Mouse (Mus musculus): ENCODE results near the gene Ubap1. TPM values are rescaled to one million over a fixed set of nuclear protein-coding genes. Genes with fewer than 3 reads are reported as not detected.

Ubap1 gene
- polyA plus RNA-seq, 1 experiment from 2014 or later, result 54.0 TPM

GRCm38 (mm10) chr4:41326876-41327275 is 21.9 kb upstream of the Ubap1 start:
- no peak overlapping the region for H3K27ac ChIP-seq (replicated peaks)
- H3K4me2 ChIP-seq (replicated peaks), result no peak overlapping the region
- no peaks in the 10 kb centered on the region for H3K9me3 ChIP-seq (replicated peaks)
- H3K27me3 ChIP-seq, result no peaks in the 10 kb centered on the region
- 85% methylated on average over 6 of the region's 6 CpGs for WGBS
- no peak for ATAC-seq (ENCODE audit: insufficient number of reproducible peaks, low FRiP score, low TSS enrichment, low read depth)
- H3K4me1 ChIP-seq, result no peaks in the 10 kb centered on the region
- no peak overlapping the region for H3K9ac ChIP-seq
- no peak overlapping the region for H3K4me3 ChIP-seq (replicated peaks)
- no peaks in the 10 kb centered on the region for H3K36me3 ChIP-seq

GRCm38 (mm10) chr4:41329481-41329880 is 19.3 kb upstream of the Ubap1 start:
- no peak overlapping the region for H3K27ac ChIP-seq (replicated peaks)
- no peak overlapping the region for H3K4me2 ChIP-seq (replicated peaks)
- WGBS, result 53% methylated on average over 4 of the region's 4 CpGs
- H3K27me3 ChIP-seq, result no peaks in the 10 kb centered on the region
- H3K9me3 ChIP-seq (replicated peaks), result no peaks in the 10 kb centered on the region
- no peak overlapping the region for H3K4me3 ChIP-seq (replicated peaks)
- no peak for ATAC-seq (ENCODE audit: insufficient number of reproducible peaks, low FRiP score, low TSS enrichment, low read depth)
- no peaks in the 10 kb centered on the region for H3K36me3 ChIP-seq
- H3K4me1 ChIP-seq, result no peaks in the 10 kb centered on the region
- no peak overlapping the region for H3K9ac ChIP-seq

GRCm38 (mm10) chr4:41331085-41331484 is 17.7 kb upstream of the Ubap1 start:
- no peaks in the 10 kb centered on the region for H3K9me3 ChIP-seq (replicated peaks)
- ATAC-seq (ENCODE audit: insufficient number of reproducible peaks, low FRiP score, low TSS enrichment, low read depth), result no peak
- no peaks in the 10 kb centered on the region for H3K27me3 ChIP-seq
- no peak overlapping the region for H3K4me2 ChIP-seq (replicated peaks)
- H3K36me3 ChIP-seq, result no peaks in the 10 kb centered on the region
- no peak overlapping the region for H3K4me3 ChIP-seq (replicated peaks)
- H3K9ac ChIP-seq, result no peak overlapping the region
- H3K4me1 ChIP-seq, result no peaks in the 10 kb centered on the region
- 73% methylated on average over 3 of the region's 3 CpGs for WGBS
- H3K27ac ChIP-seq (replicated peaks), result no peak overlapping the region

- H3K4me3 ChIP-seq (replicated peaks), result no peak overlapping the region
- no peaks in the 10 kb centered on the region for H3K27me3 ChIP-seq
- no peaks in the 10 kb centered on the region for H3K4me1 ChIP-seq
- no peak overlapping the region for H3K27ac ChIP-seq (replicated peaks)
- H3K9ac ChIP-seq, result no peak overlapping the region
- ATAC-seq (ENCODE audit: insufficient number of reproducible peaks, low FRiP score, low TSS enrichment, low read depth), result no peak
- 85% methylated on average over 9 of the region's 9 CpGs for WGBS
- no peaks in the 10 kb centered on the region for H3K9me3 ChIP-seq (replicated peaks)
- no peak overlapping the region for H3K4me2 ChIP-seq (replicated peaks)
- no peaks in the 10 kb centered on the region for H3K36me3 ChIP-seq
These were observed 16.9 kb upstream of the Ubap1 start for GRCm38 (mm10) chr4:41331698-41332421.

GRCm38 (mm10) chr4:41336546-41336945 is 12.2 kb upstream of the Ubap1 start:
- no peak overlapping the region for H3K27ac ChIP-seq (replicated peaks)
- ATAC-seq (ENCODE audit: insufficient number of reproducible peaks, low FRiP score, low TSS enrichment, low read depth), result no peak
- H3K4me3 ChIP-seq (replicated peaks), result no peak overlapping the region
- H3K9ac ChIP-seq, result no peak overlapping the region
- no peaks in the 10 kb centered on the region for H3K4me1 ChIP-seq
- H3K36me3 ChIP-seq, result no peaks in the 10 kb centered on the region
- no peaks in the 10 kb centered on the region for H3K27me3 ChIP-seq
- H3K9me3 ChIP-seq (replicated peaks), result no peaks in the 10 kb centered on the region
- H3K4me2 ChIP-seq (replicated peaks), result no peak overlapping the region

GRCm38 (mm10) chr4:41340912-41341550 is 7.8 kb upstream of the Ubap1 start:
- Histone ChIP-seq H3K36me3 (no peaks in the 10 kb centered on the region), H3K9me3 (replicated peaks) (no peaks in the 10 kb centered on the region), H3K27ac (replicated peaks) (no peak overlapping the region), H3K4me2 (replicated peaks) (no peak overlapping the region), H3K27me3 (no peaks in the 10 kb centered on the region), H3K4me3 (replicated peaks) (no peak overlapping the region), H3K9ac (no peak overlapping the region), H3K4me1 (no peaks in the 10 kb centered on the region)
- no peak for ATAC-seq (ENCODE audit: insufficient number of reproducible peaks, low FRiP score, low TSS enrichment, low read depth)
- WGBS, result 80% methylated on average over 11 of the region's 11 CpGs

- ATAC-seq (ENCODE audit: insufficient number of reproducible peaks, low FRiP score, low TSS enrichment, low read depth), result no peak
- Histone ChIP-seq H3K4me1 (peaks cover 7% of the 10 kb centered on the region; the same call in 1 of the 2 replicates), H3K9me3 (replicated peaks) (no peaks in the 10 kb centered on the region), H3K4me3 (replicated peaks) (no peak overlapping the region), H3K36me3 (no peaks in the 10 kb centered on the region), H3K9ac (no peak overlapping the region), H3K27me3 (no peaks in the 10 kb centered on the region), H3K27ac (replicated peaks) (no peak overlapping the region), H3K4me2 (replicated peaks) (no peak overlapping the region)
- WGBS, result 59% methylated on average over 2 of the region's 2 CpGs
These were observed 2.8 kb upstream of the Ubap1 start for GRCm38 (mm10) chr4:41346011-41346410.

- Histone ChIP-seq H3K27me3 (no peaks in the 10 kb centered on the region), H3K4me2 (replicated peaks) (peak overlapping the region; percentile 44; the same call in 1 of the 2 replicates), H3K9ac (no peak overlapping the region), H3K36me3 (peaks cover 6% of the 10 kb centered on the region; the same call in 1 of the 2 replicates), H3K4me3 (replicated peaks) (peak overlapping the region; percentile 61; the same call in 1 of the 2 replicates), H3K9me3 (replicated peaks) (no peaks in the 10 kb centered on the region), H3K4me1 (peaks cover 7% of the 10 kb centered on the region; the same call in 1 of the 2 replicates), H3K27ac (replicated peaks) (0 out of 2 replicates have a peak overlapping the region, but pooled peaks have one; percentile 25)
- ATAC-seq (ENCODE audit: insufficient number of reproducible peaks, low FRiP score, low TSS enrichment, low read depth), result no peak
- 23% methylated on average over 3 of the region's 5 CpGs for WGBS
These were observed 957 bp upstream of the Ubap1 start for GRCm38 (mm10) chr4:41347839-41348238.

GRCm38 (mm10) chr4:41349199-41349591 is 399 bp downstream of the Ubap1 start:
- no peaks in the 10 kb centered on the region for H3K9me3 ChIP-seq (replicated peaks)
- under 1% methylated on average over 27 of the region's 28 CpGs for WGBS

GRCm38 (mm10) chr4:41352758-41353157 is 4.0 kb downstream of the Ubap1 start:
- H3K9ac ChIP-seq, result no peak overlapping the region

More at GRCm38 (mm10) chr4:41349199-41349591, 399 bp downstream of the Ubap1 start:
- peak overlapping the region; percentile 39 for H3K9ac ChIP-seq
- peak overlapping the region; percentile 66 for H3K4me2 ChIP-seq (replicated peaks)
- no peaks in the 10 kb centered on the region for H3K27me3 ChIP-seq
- peaks cover 7% of the 10 kb centered on the region; the same call in 1 of the 2 replicates for H3K4me1 ChIP-seq
- peak overlapping the region; percentile 61 for H3K4me3 ChIP-seq (replicated peaks)
- peak overlapping the region; percentile 93 for H3K27ac ChIP-seq (replicated peaks)
- peaks cover 6% of the 10 kb centered on the region; the same call in 1 of the 2 replicates for H3K36me3 ChIP-seq
- ATAC-seq (ENCODE audit: insufficient number of reproducible peaks, low FRiP score, low TSS enrichment, low read depth), result peak; percentile 73; the same call in 1 of the 2 replicates

GRCm38 (mm10) chr4:41353265-41353664 is 4.5 kb downstream of the Ubap1 start:
- 96% methylated on average over 1 of the region's 1 CpGs for WGBS
- no peak overlapping the region for H3K9ac ChIP-seq
- H3K36me3 ChIP-seq, result peaks cover 6% of the 10 kb centered on the region; the same call in 1 of the 2 replicates
- peaks cover 4% of the 10 kb centered on the region; the same call in 1 of the 2 replicates for H3K4me1 ChIP-seq
- no peak overlapping the region for H3K4me3 ChIP-seq (replicated peaks)
- H3K4me2 ChIP-seq (replicated peaks), result no peak overlapping the region
- no peaks in the 10 kb centered on the region for H3K9me3 ChIP-seq (replicated peaks)
- H3K27me3 ChIP-seq, result no peaks in the 10 kb centered on the region
- no peak overlapping the region for H3K27ac ChIP-seq (replicated peaks)
- no peak for ATAC-seq (ENCODE audit: insufficient number of reproducible peaks, low FRiP score, low TSS enrichment, low read depth)

More at GRCm38 (mm10) chr4:41352758-41353157, 4.0 kb downstream of the Ubap1 start:
- Histone ChIP-seq H3K4me2 (replicated peaks) (no peak overlapping the region), H3K36me3 (peaks cover 6% of the 10 kb centered on the region; the same call in 1 of the 2 replicates), H3K4me3 (replicated peaks) (no peak overlapping the region), H3K27me3 (no peaks in the 10 kb centered on the region), H3K27ac (replicated peaks) (no peak overlapping the region), H3K4me1 (peaks cover 7% of the 10 kb centered on the region; the same call in 1 of the 2 replicates), H3K9me3 (replicated peaks) (no peaks in the 10 kb centered on the region)
- ATAC-seq (ENCODE audit: insufficient number of reproducible peaks, low FRiP score, low TSS enrichment, low read depth), result no peak
- 86% methylated on average over 4 of the region's 4 CpGs for WGBS
